Mouse (Mus musculus): ENCODE results near the gene Fes. TPM values are rescaled to one million over a fixed set of nuclear protein-coding genes. Genes with fewer than 3 reads are reported as not detected.
"Not testable (repeated sequence)": the region's sequence is repeated elsewhere in the genome, so short reads cannot be mapped to it uniquely, and the experiment has no call there.

Gene Fes
- polyA plus RNA-seq, 1 experiment from 2014 or later = 18.2 TPM

- Histone ChIP-seq H3K27ac (ENCODE audit: low read length) (peak overlapping the region; percentile 82), H3K36me3 (ENCODE audit: control insufficient read depth, insufficient read depth) (peaks cover under 1% of the 10 kb centered on the region; the same call in 1 of the 2 replicates), H3K4me3 (ENCODE audit: low read depth, low read length) (peak overlapping the region; percentile 72), H3K4me1 (ENCODE audit: control insufficient read depth, low read depth, low read length) (peaks cover 16% of the 10 kb centered on the region), H3K9me3 (replicated peaks; ENCODE audit: control insufficient read depth, low read length) (no peaks in the 10 kb centered on the region), H3K27me3 (ENCODE audit: control insufficient read depth, insufficient read depth, low read depth, low read length) (peaks cover 37% of the 10 kb centered on the region), H3K4me2 (ENCODE audit: low read depth, low read length) (peak overlapping the region; percentile 81), H3K9ac (ENCODE audit: low read depth, low read length) (peak overlapping the region; percentile 77)
- under 1% methylated on average over 90 of the region's 102 CpGs for WGBS (ENCODE audit: insufficient replicate concordance)
- ATAC-seq (ENCODE audit: low read depth) = peak; percentile 19
These were observed 14.3 kb upstream of the Fes start for GRCm38 (mm10) chr7:80401860-80402641.

DNA sequence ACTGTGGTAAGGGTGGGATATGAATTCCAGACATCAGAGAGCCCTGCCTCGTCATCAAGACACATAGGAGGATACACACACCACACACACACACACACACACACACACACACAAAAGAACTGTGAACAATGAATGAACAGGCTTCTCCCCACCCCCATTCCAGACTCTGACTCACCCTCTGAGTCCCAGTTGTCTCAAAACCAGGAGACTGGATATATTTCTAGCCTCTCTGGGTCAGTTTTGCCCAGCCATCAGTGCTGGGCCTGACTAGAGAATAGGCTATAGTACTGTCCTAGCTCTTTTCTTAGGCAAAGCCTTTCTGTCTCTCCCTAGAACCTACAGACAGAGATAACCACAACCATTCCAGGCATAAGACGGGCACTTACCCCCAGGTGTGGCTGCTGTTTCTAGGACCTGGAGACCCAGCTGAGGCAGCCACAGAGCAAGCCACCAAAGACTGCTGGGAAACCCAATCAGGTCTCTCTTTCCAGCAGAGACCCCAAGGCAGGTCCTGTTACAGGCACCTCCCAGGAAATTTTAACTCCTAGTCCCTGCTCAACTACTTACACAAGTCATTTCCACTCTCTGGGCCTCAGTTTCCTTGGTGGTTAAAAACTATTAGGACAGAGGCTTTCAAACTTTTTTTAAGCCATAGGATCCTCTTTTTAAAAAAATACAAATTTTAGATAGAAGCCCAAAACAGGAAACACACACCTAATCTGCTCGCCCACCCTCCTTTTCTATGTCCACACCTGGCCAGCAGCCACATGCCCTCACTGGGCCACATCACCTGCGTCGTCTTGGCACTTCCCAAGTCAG, 13.5 kb upstream of the Fes start:
- 21% methylated on average over 5 of the region's 5 CpGs for WGBS (ENCODE audit: insufficient replicate concordance)
- peak overlapping the region; percentile 81 for H3K4me2 ChIP-seq (ENCODE audit: low read depth, low read length)

GRCm38 (mm10) chr7:80400571-80400970, 12.8 kb upstream of the Fes start:
- ATAC-seq (ENCODE audit: low read depth) = peak; percentile 8; the same call in 1 of the 2 replicates
- Histone ChIP-seq H3K4me1 (ENCODE audit: control insufficient read depth, low read depth, low read length) (peaks cover 19% of the 10 kb centered on the region), H3K4me2 (ENCODE audit: low read depth, low read length) (peak overlapping the region; percentile 81), H3K9me3 (replicated peaks; ENCODE audit: control insufficient read depth, low read length) (no peaks in the 10 kb centered on the region), H3K36me3 (ENCODE audit: control insufficient read depth, insufficient read depth) (peaks cover 8% of the 10 kb centered on the region), H3K4me3 (ENCODE audit: low read depth, low read length) (peak overlapping the region; percentile 72), H3K9ac (ENCODE audit: low read depth, low read length) (peak overlapping the region; percentile 6; the same call in 1 of the 2 replicates), H3K27ac (ENCODE audit: low read length) (peak overlapping the region; percentile 82), H3K27me3 (ENCODE audit: control insufficient read depth, insufficient read depth, low read depth, low read length) (peaks cover 37% of the 10 kb centered on the region)
- WGBS (ENCODE audit: insufficient replicate concordance) = 60% methylated on average over 6 of the region's 6 CpGs

More for the DNA sequence above, 13.5 kb upstream of the Fes start:
- Histone ChIP-seq H3K27me3 (ENCODE audit: control insufficient read depth, insufficient read depth, low read depth, low read length) (peaks cover 37% of the 10 kb centered on the region), H3K9ac (ENCODE audit: low read depth, low read length) (peak overlapping the region; percentile 77), H3K4me1 (ENCODE audit: control insufficient read depth, low read depth, low read length) (peaks cover 19% of the 10 kb centered on the region), H3K27ac (ENCODE audit: low read length) (peak overlapping the region; percentile 82), H3K4me3 (ENCODE audit: low read depth, low read length) (peak overlapping the region; percentile 72), H3K36me3 (ENCODE audit: control insufficient read depth, insufficient read depth) (peaks cover 5% of the 10 kb centered on the region), H3K9me3 (replicated peaks; ENCODE audit: control insufficient read depth, low read length) (no peaks in the 10 kb centered on the region)
- ATAC-seq (ENCODE audit: low read depth) = no peak

- peaks cover 19% of the 10 kb centered on the region for H3K4me1 ChIP-seq (ENCODE audit: control insufficient read depth, low read depth, low read length)
- H3K9ac ChIP-seq (ENCODE audit: low read depth, low read length) = peak overlapping the region; percentile 6; the same call in 1 of the 2 replicates
- H3K9me3 ChIP-seq (replicated peaks; ENCODE audit: control insufficient read depth, low read length) = no peaks in the 10 kb centered on the region
- H3K27me3 ChIP-seq (ENCODE audit: control insufficient read depth, insufficient read depth, low read depth, low read length) = peaks cover 37% of the 10 kb centered on the region
- WGBS (ENCODE audit: insufficient replicate concordance) = 51% methylated on average over 5 of the region's 5 CpGs
- peak overlapping the region; percentile 72 for H3K4me3 ChIP-seq (ENCODE audit: low read depth, low read length)
- H3K4me2 ChIP-seq (ENCODE audit: low read depth, low read length) = peak overlapping the region; percentile 81; the same call in 1 of the 2 replicates
- H3K36me3 ChIP-seq (ENCODE audit: control insufficient read depth, insufficient read depth) = peaks cover 8% of the 10 kb centered on the region
- ATAC-seq (ENCODE audit: low read depth) = peak; percentile 64
- peak overlapping the region; percentile 82 for H3K27ac ChIP-seq (ENCODE audit: low read length)
These were observed 12.4 kb upstream of the Fes start for GRCm38 (mm10) chr7:80400099-80400498.

- H3K4me2 ChIP-seq (ENCODE audit: low read depth, low read length) = no peak overlapping the region
- peaks cover 30% of the 10 kb centered on the region for H3K27me3 ChIP-seq (ENCODE audit: control insufficient read depth, insufficient read depth, low read depth, low read length)
- no peaks in the 10 kb centered on the region for H3K9me3 ChIP-seq (replicated peaks; ENCODE audit: control insufficient read depth, low read length)
- WGBS (ENCODE audit: insufficient replicate concordance) = 65% methylated on average over 9 of the region's 9 CpGs
- no peak overlapping the region for H3K9ac ChIP-seq (ENCODE audit: low read depth, low read length)
- no peak overlapping the region for H3K27ac ChIP-seq (ENCODE audit: low read length)
- peaks cover 8% of the 10 kb centered on the region for H3K36me3 ChIP-seq (ENCODE audit: control insufficient read depth, insufficient read depth)
- peaks cover 13% of the 10 kb centered on the region for H3K4me1 ChIP-seq (ENCODE audit: control insufficient read depth, low read depth, low read length)
- no peak overlapping the region for H3K4me3 ChIP-seq (ENCODE audit: low read depth, low read length)
- ATAC-seq (ENCODE audit: low read depth) = no peak
These were observed 11.1 kb upstream of the Fes start for GRCm38 (mm10) chr7:80398654-80399444.

GRCm38 (mm10) chr7:80397986-80398385, 10.2 kb upstream of the Fes start:
- Histone ChIP-seq H3K4me3 (ENCODE audit: low read depth, low read length) (no peak overlapping the region), H3K9ac (ENCODE audit: low read depth, low read length) (no peak overlapping the region), H3K27me3 (ENCODE audit: control insufficient read depth, insufficient read depth, low read depth, low read length) (peaks cover 21% of the 10 kb centered on the region), H3K27ac (ENCODE audit: low read length) (no peak overlapping the region), H3K4me2 (ENCODE audit: low read depth, low read length) (no peak overlapping the region), H3K9me3 (replicated peaks; ENCODE audit: control insufficient read depth, low read length) (no peaks in the 10 kb centered on the region), H3K4me1 (ENCODE audit: control insufficient read depth, low read depth, low read length) (peaks cover 6% of the 10 kb centered on the region), H3K36me3 (ENCODE audit: control insufficient read depth, insufficient read depth) (peaks cover 10% of the 10 kb centered on the region)
- ATAC-seq (ENCODE audit: low read depth) = no peak
- 85% methylated on average over 9 of the region's 9 CpGs for WGBS (ENCODE audit: insufficient replicate concordance)

DNA sequence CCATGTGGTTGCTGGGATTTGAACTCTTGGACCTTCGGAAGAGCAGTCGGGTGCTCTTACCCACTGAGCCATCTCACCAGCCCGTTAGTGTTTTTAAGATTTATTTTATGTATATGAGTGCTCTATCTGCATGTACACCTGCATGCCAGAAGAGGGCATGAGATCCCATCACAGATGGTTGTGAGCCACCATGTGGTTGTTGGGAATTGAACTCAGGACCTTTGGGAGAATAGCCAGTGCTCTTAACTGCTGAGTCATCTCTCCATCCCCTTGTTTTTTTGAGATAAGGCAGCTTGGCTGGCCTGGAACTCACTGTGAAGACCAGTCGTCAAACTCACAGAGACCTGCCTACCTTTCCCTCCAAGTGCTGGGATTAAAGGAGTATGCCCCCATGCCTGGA, 8.7 kb upstream of the Fes start:
- ATAC-seq (ENCODE audit: low read depth); H3K9me3 ChIP-seq (replicated peaks; ENCODE audit: control insufficient read depth, low read length); H3K9ac ChIP-seq (ENCODE audit: low read depth, low read length); H3K4me2 ChIP-seq (ENCODE audit: low read depth, low read length); H3K4me3 ChIP-seq (ENCODE audit: low read depth, low read length); H3K27ac ChIP-seq (ENCODE audit: low read length); H3K27me3 ChIP-seq (ENCODE audit: control insufficient read depth, insufficient read depth, low read depth, low read length); H3K4me1 ChIP-seq (ENCODE audit: control insufficient read depth, low read depth, low read length): not testable (repeated sequence)
- WGBS (ENCODE audit: insufficient replicate concordance) = 64% methylated on average over 4 of the region's 4 CpGs
- H3K36me3 ChIP-seq (ENCODE audit: control insufficient read depth, insufficient read depth) = peaks cover 13% of the 10 kb centered on the region

DNA sequence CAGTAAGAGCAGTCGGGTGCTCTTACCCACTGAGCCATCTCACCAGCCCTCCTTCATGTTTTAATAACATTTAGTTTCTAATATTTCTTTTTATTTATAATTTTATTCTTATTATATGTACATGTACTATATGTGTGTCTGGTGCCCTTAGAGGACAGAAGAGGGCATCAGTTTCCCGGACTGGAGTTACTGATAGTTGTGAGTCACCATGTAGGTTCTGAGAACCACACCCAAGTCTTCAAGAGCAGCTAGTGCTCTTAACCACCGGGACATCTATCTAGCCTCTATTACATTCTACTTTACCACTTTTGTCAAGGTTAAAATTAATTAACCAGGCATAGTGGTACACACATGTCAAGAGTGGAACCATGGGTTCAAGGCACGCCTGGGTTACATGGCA, 6.9 kb upstream of the Fes start:
- H3K9me3 ChIP-seq (replicated peaks; ENCODE audit: control insufficient read depth, low read length) = no peaks in the 10 kb centered on the region
- no peak for ATAC-seq (ENCODE audit: low read depth)
- no peak overlapping the region for H3K27ac ChIP-seq (ENCODE audit: low read length)
- no peak overlapping the region for H3K4me3 ChIP-seq (ENCODE audit: low read depth, low read length)
- H3K4me1 ChIP-seq (ENCODE audit: control insufficient read depth, low read depth, low read length) = peaks cover 2% of the 10 kb centered on the region
- no peak overlapping the region for H3K4me2 ChIP-seq (ENCODE audit: low read depth, low read length)
- 55% methylated on average over 4 of the region's 4 CpGs for WGBS (ENCODE audit: insufficient replicate concordance)
- no peaks in the 10 kb centered on the region for H3K27me3 ChIP-seq (ENCODE audit: control insufficient read depth, insufficient read depth, low read depth, low read length)
- no peak overlapping the region for H3K9ac ChIP-seq (ENCODE audit: low read depth, low read length)
- peaks cover 16% of the 10 kb centered on the region for H3K36me3 ChIP-seq (ENCODE audit: control insufficient read depth, insufficient read depth)

All from liver, embryonic 16.5 days (tissue).